Mouse (Mus musculus): ENCODE results near the gene Il1rap.

The Il1rap gene

GRCm38 (mm10) chr16:26732566-26732965 lies 151.1 kb downstream of the Il1rap start:
- DNase-seq: no peak

- DNase-seq: no peak
Measured at GRCm38 (mm10) chr16:26755381-26756155, 174.1 kb downstream of the Il1rap start.

DNA sequence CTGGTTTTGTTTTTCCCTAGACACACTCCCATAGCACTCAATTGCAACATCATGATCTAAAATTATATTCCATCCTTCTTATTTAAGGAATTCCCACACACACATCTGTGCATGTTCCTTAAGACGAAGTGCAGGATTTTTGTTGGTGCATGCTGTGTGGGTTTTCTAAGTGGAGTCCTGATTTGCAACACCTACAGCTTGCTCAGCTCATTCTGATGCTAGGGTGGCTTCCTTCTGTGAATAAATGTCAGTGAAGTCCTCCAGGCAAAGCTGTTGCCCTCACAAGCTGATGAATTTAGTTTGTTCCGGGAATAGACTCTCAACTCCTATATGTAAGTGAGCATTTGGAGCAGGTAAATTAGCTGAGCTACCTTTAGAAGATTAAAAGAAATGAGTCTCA lies 194.5 kb downstream of the Il1rap start:
- no peak for DNase-seq

- DNase-seq: no peak
Measured at GRCm38 (mm10) chr16:26777132-26777531, 195.6 kb downstream of the Il1rap start.
